In the genomic region with DNA sequence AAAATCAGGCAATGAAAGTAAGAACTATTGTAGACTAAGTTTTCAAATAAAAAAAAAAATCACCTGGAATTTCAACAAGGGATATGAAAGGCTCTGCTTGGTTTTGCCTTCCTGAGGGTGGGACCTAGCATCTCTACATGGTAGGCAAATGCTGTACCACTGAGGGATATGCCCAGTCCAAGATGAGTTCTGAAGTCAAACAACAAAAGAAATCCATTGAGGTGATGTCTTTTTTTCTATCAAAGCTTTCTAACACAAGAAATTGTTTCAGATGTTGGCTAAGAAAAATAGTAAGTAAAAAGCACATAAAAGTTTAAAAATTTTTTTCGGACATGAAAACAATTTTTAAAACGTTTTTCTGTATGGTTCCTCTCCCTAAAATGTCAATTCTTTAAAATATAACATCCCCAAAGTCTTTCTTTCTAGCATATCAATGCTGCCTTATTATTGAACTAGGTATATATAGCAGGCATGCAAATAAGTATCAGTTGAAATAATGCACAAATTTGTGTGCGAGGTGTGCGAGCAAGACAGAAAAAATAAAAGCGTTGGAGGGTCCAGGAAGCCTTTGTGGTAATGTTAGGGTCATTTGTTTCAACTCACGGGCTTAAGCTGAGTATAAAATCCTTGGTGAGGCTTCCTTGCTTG, we compare ENCODE assay signal across 9 mouse cellular contexts. TPM values are rescaled to one million over a fixed set of nuclear protein-coding genes. Genes with fewer than 3 reads are reported as not detected.
A peak's percentile ranks its signal among the peaks of the same experiment; 100 is the strongest.
DNase-seq lines count a peak whose midpoint lies in the region; ATAC-seq and TF ChIP-seq lines count a peak whose summit lies in the region.
"Had no signal": no experiment of that assay in that cellular context is flagged by ENCODE, and none has a peak within 500 bp of the region (broad histone marks: within the 10 kb centered on the region; RNA-seq: fewer than 3 reads in every experiment).

No protein-coding gene starts in this region.

- WGBS in heart, postnatal 0 days: 25% methylated on average over 6 of the region's 6 CpGs
- 24% methylated on average over 6 of the region's 6 CpGs for WGBS in hindbrain, embryonic 15.5 days
- 29% methylated on average over 6 of the region's 6 CpGs for WGBS in midbrain, embryonic 13.5 days

- no peaks in the 10 kb centered on the region for H3K27me3 ChIP-seq in heart, postnatal 0 days (ENCODE audit: control insufficient read depth, insufficient read depth, low read length)
- H3K27me3 ChIP-seq in hindbrain, embryonic 15.5 days: no peaks in the 10 kb centered on the region
- H3K27me3 ChIP-seq in midbrain, embryonic 13.5 days: no peaks in the 10 kb centered on the region
- H3K27me3 ChIP-seq: Patski had no signal

- no peak for TF ChIP-seq CTCF in heart, postnatal 0 days (IDR thresholded peaks at IDR 0.05; ENCODE audit: low read depth)

- H3K9ac ChIP-seq in heart, postnatal 0 days (replicated peaks; ENCODE audit: low read depth, low read length): no peak overlapping the region
- H3K9ac ChIP-seq in hindbrain, embryonic 15.5 days: peak overlapping the region; percentile 11; the same call in 1 of the 2 replicates
- no peak overlapping the region for H3K9ac ChIP-seq in midbrain, embryonic 13.5 days (replicated peaks)

- no peak for TF ChIP-seq EP300 in heart, postnatal 0 days (IDR thresholded peaks at IDR 0.05; ENCODE audit: low read depth)

- no peak for ATAC-seq in heart, postnatal 0 days (ENCODE audit: insufficient read depth, low read depth)
- no peak for ATAC-seq in hindbrain, embryonic 15.5 days (ENCODE audit: low FRiP score, low read depth)
- no peak for ATAC-seq in midbrain, embryonic 13.5 days

- intact Hi-C loops in gastrocnemius, postnatal 14 days (cut with DNase I; ENCODE audit: low total_unique reads): loop anchor here (5.0 kb wide), 1 partner anchor 656 kb away; no protein-coding TSS in a partner anchor

- peaks cover 3% of the 10 kb centered on the region; the same call in 1 of the 2 replicates for H3K4me1 ChIP-seq in heart, postnatal 0 days (ENCODE audit: control insufficient read depth, insufficient read depth)
- H3K4me1 ChIP-seq in hindbrain, embryonic 15.5 days (replicated peaks): 0 out of 2 replicates have a peak, but pooled peaks cover 4% of the 10 kb centered on the region
- peaks cover 4% of the 10 kb centered on the region; the same call in 1 of the 2 replicates for H3K4me1 ChIP-seq in midbrain, embryonic 13.5 days (replicated peaks)

- H3K4me2 ChIP-seq in heart, postnatal 0 days (ENCODE audit: low read depth, low read length): peak overlapping the region; percentile 52
- H3K4me2 ChIP-seq in hindbrain, embryonic 15.5 days: peak overlapping the region; percentile 76
- H3K4me2 ChIP-seq in midbrain, embryonic 13.5 days (replicated peaks): peak overlapping the region; percentile 76

- peak overlapping the region; percentile 84 for H3K4me3 ChIP-seq in heart, postnatal 0 days (ENCODE audit: low read depth, low read length)
- H3K4me3 ChIP-seq in hindbrain, embryonic 15.5 days: peak overlapping the region; percentile 73
- H3K4me3 ChIP-seq in midbrain, embryonic 13.5 days (replicated peaks): peak overlapping the region; percentile 78

- peaks cover 9% of the 10 kb centered on the region; the same call in 1 of the 2 replicates for H3K36me3 ChIP-seq in heart, postnatal 0 days (replicated peaks; ENCODE audit: control insufficient read depth, insufficient read depth, low read length)
- H3K36me3 ChIP-seq in hindbrain, embryonic 15.5 days: no peaks in the 10 kb centered on the region
- no peaks in the 10 kb centered on the region for H3K36me3 ChIP-seq in midbrain, embryonic 13.5 days

- 0 out of 2 replicates have a peak overlapping the region, but pooled peaks have one; percentile 9 for H3K27ac ChIP-seq in heart, postnatal 0 days (ENCODE audit: low read depth)
- H3K27ac ChIP-seq in hindbrain, embryonic 15.5 days (replicated peaks): peak overlapping the region; percentile 60
- no peak overlapping the region for H3K27ac ChIP-seq in midbrain, embryonic 13.5 days

- no peaks in the 10 kb centered on the region for H3K9me3 ChIP-seq in heart, postnatal 0 days (replicated peaks; ENCODE audit: control insufficient read depth, low read length)
- no peaks in the 10 kb centered on the region for H3K9me3 ChIP-seq in hindbrain, embryonic 15.5 days
- H3K9me3 ChIP-seq in midbrain, embryonic 13.5 days: no peaks in the 10 kb centered on the region

- DNase-seq in heart, postnatal 0 days (ENCODE audit: low spot score): no peak
- no peak for DNase-seq in heart, adult 18-20 months
- DNase-seq in adipocyte (ENCODE audit: low spot score): peak; percentile 22
- no peak for DNase-seq in gastrocnemius, postnatal 14 days
- DNase-seq in thymus, postnatal 14 days: no peak
- no peak for DNase-seq in spleen, postnatal 14 days (ENCODE audit: low spot score in 2 of 2)

RNA-seq across cellular contexts. Expression of gene Gatb, which starts 0.6 kb away (rescaled TPM):
- 27.9 and 123 TPM in 2 replicates for total RNA-seq in heart, postnatal 0 days (2014; rRNA removed; ENCODE audit: low replicate concordance)
- 40.3 and 45.3 TPM in 2 replicates for polyA plus RNA-seq in heart, postnatal 0 days (2015; fragmentation: Nextera tagmentation; extraction: Ambion mirVana)
- 10 to 100 TPM; 52.3 to 52.6 TPM for total RNA-seq in heart, adult 18-20 months (2021)
- 20.1 and 21.3 TPM in 2 replicates for polyA plus RNA-seq in hindbrain, embryonic 15.5 days (2015; fragmentation: Nextera tagmentation; extraction: Ambion mirVana)
- 22.6 and 25.0 TPM in 2 replicates for polyA plus RNA-seq in midbrain, embryonic 13.5 days (2015; fragmentation: Nextera tagmentation; extraction: Ambion mirVana)
- 10 to 100 TPM; 17.7 to 19.2 TPM for total RNA-seq in gastrocnemius, postnatal 14 days (2021)
